Mouse (Mus musculus): ENCODE results near the gene Mapk3. TPM values are rescaled to one million over a fixed set of nuclear protein-coding genes. Genes with fewer than 3 reads are reported as not detected.

The Mapk3 gene
- total and polyA plus RNA-seq, 3 experiments, result 22.4 to 48.5 (median 25.3) TPM

- H3K4me2 ChIP-seq (ENCODE audit: insufficient read depth, low read depth, poor library complexity, severe bottlenecking), result peak overlapping the region; percentile 27; the same call in 1 of the 2 replicates
- dilution Hi-C loops (cut with MboI; ENCODE audit: extremely low pct_ligation_motif_present, extremely low pct_unique_long_range_greater_than_20kb, low sequenced_read_pairs), result no loop called here
- peak overlapping the region; percentile 24; the same call in 1 of the 2 replicates for H3K9ac ChIP-seq (ENCODE audit: insufficient read depth, low read depth)
- no peak for TF ChIP-seq ZMIZ1 (IDR thresholded peaks at IDR 0.05; ENCODE audit: low read depth, low read length)
- no peak for TF ChIP-seq UBTF (IDR thresholded peaks at IDR 0.05; ENCODE audit: low read depth, low read length)
- peak; percentile 89 for TF ChIP-seq MXI1 (IDR thresholded peaks at IDR 0.05; ENCODE audit: low read depth, low read length)
- no peak for TF ChIP-seq GABPA (IDR thresholded peaks at IDR 0.05; ENCODE audit: insufficient replicate concordance, low read depth, low read length)
- no peak for TF ChIP-seq RAD21 (IDR thresholded peaks at IDR 0.05; ENCODE audit: low read depth, low read length)
- TF ChIP-seq USF1 (IDR thresholded peaks at IDR 0.05; ENCODE audit: low read depth, low read length), result no peak
- peak; percentile 44; the same call in 1 of the 2 replicates for TF ChIP-seq POLR2A (IDR thresholded peaks at IDR 0.05; ENCODE audit: low read depth, low read length)
- peak; percentile 69 for TF ChIP-seq HCFC1 (IDR thresholded peaks at IDR 0.05; ENCODE audit: low read depth, low read length)
- TF ChIP-seq SIN3A (IDR thresholded peaks at IDR 0.05; ENCODE audit: low read length), result peak; percentile 55; the same call in 1 of the 2 replicates
- TF ChIP-seq MAFK (IDR thresholded peaks at IDR 0.05; ENCODE audit: insufficient replicate concordance, low read length), result 0 out of 2 replicates have a peak, but pooled peaks have one; percentile 14
- TF ChIP-seq JUND (conservative IDR thresholded peaks at IDR 0.05; ENCODE audit: low read depth, low read length), result no peak
- no peak for TF ChIP-seq TBP (conservative IDR thresholded peaks at IDR 0.05; ENCODE audit: low read depth, low read length)
- TF ChIP-seq MAZ (IDR thresholded peaks at IDR 0.05; ENCODE audit: low read depth, low read length), result no peak
- TF ChIP-seq E2F4 (IDR thresholded peaks at IDR 0.05; ENCODE audit: insufficient replicate concordance, low read depth, low read length), result 0 out of 2 replicates have a peak, but pooled peaks have one; percentile 42
- no peak for TF ChIP-seq CTCF (conservative IDR thresholded peaks at IDR 0.05 in 1 of 2, IDR thresholded peaks at IDR 0.05 in 1 of 2; ENCODE audit: low read depth in 2 of 2, low read length in 2 of 2)
- no peak for TF ChIP-seq NRF1 (IDR thresholded peaks at IDR 0.05; ENCODE audit: low read depth, low read length)
- no peak for TF ChIP-seq EP300 (IDR thresholded peaks at IDR 0.05; ENCODE audit: low read length)
- peaks cover 3 to 14% of the 10 kb centered on the region in 2 experiments; a peak in 3 of 4 replicates for H3K4me1 ChIP-seq (ENCODE audit: control insufficient read depth in 1 of 2, insufficient read depth in 2 of 2)
- H3K27me3 ChIP-seq (replicated peaks), result no peaks in the 10 kb centered on the region
- H3K9me3 ChIP-seq (replicated peaks; ENCODE audit: low read length), result peaks cover 4% of the 10 kb centered on the region
- in situ Hi-C loops (cut with MboI; ENCODE audit: low pct_ligation_motif_present, low pct_unique_long_range_greater_than_20kb, low sequenced_read_pairs), result no loop called here
- H3K79me2 ChIP-seq (replicated peaks; ENCODE audit: control insufficient read depth, extremely low read depth, insufficient read depth, poor library complexity, severe bottlenecking), result no peaks in the 10 kb centered on the region
- H3K27ac ChIP-seq (ENCODE audit: insufficient read depth, low read depth), result no peak overlapping the region
- no peaks in the 10 kb centered on the region for H3K36me3 ChIP-seq (replicated peaks in 1 of 2; ENCODE audit: control insufficient read depth in 1 of 2, insufficient read depth in 1 of 2, low read length in 1 of 2)
- peak overlapping the region; percentile 32 to 52 (median 49) for H3K4me3 ChIP-seq (replicated peaks in 1 of 3; ENCODE audit: low read depth in 2 of 3, low read length in 2 of 3, poor library complexity in 1 of 3)
- peak; percentile 47 for DNase-seq (ENCODE audit: extremely low read depth)
These were observed 49.5 kb downstream of the Mapk3 start for GRCm38 (mm10) chr7:126808703-126809455.

- dilution Hi-C loops (cut with MboI; ENCODE audit: extremely low pct_ligation_motif_present, extremely low pct_unique_long_range_greater_than_20kb, low sequenced_read_pairs), result no loop called here
- Histone ChIP-seq H3K9ac (ENCODE audit: insufficient read depth, low read depth) (no peak overlapping the region), H3K79me2 (replicated peaks; ENCODE audit: control insufficient read depth, extremely low read depth, insufficient read depth, poor library complexity, severe bottlenecking) (no peaks in the 10 kb centered on the region), H3K36me3 (replicated peaks in 1 of 2; ENCODE audit: control insufficient read depth in 1 of 2, insufficient read depth in 1 of 2, low read length in 1 of 2) (no peaks in the 10 kb centered on the region), H3K4me1 (ENCODE audit: control insufficient read depth in 1 of 2, insufficient read depth in 2 of 2) (peaks cover 8 to 14% of the 10 kb centered on the region in 2 experiments; a peak in 3 of 4 replicates), H3K4me3 (replicated peaks in 1 of 3; ENCODE audit: low read depth in 2 of 3, low read length in 2 of 3, poor library complexity in 1 of 3) (no peak overlapping the region), H3K27ac (ENCODE audit: insufficient read depth, low read depth) (no peak overlapping the region), H3K4me2 (ENCODE audit: insufficient read depth, low read depth, poor library complexity, severe bottlenecking) (no peak overlapping the region), H3K27me3 (replicated peaks) (no peaks in the 10 kb centered on the region), H3K9me3 (replicated peaks; ENCODE audit: low read length) (peaks cover 4% of the 10 kb centered on the region)
- TF ChIP-seq MEF2A (IDR thresholded peaks at IDR 0.05; ENCODE audit: borderline replicate concordance, low read depth, low read length) (no peak), BHLHE40 (IDR thresholded peaks at IDR 0.05; ENCODE audit: low read depth, low read length) (no peak), ETS1 (conservative IDR thresholded peaks at IDR 0.05; ENCODE audit: low read depth, low read length) (no peak), PAX5 (IDR thresholded peaks at IDR 0.05; ENCODE audit: low read length) (no peak), GABPA (IDR thresholded peaks at IDR 0.05; ENCODE audit: insufficient replicate concordance, low read depth, low read length) (no peak), EP300 (IDR thresholded peaks at IDR 0.05; ENCODE audit: low read length) (no peak), MAFK (IDR thresholded peaks at IDR 0.05; ENCODE audit: insufficient replicate concordance, low read length) (peak; percentile 76), IRF4 (IDR thresholded peaks at IDR 0.05; ENCODE audit: low read depth, low read length) (no peak)
- in situ Hi-C loops (cut with MboI; ENCODE audit: low pct_ligation_motif_present, low pct_unique_long_range_greater_than_20kb, low sequenced_read_pairs), result no loop called here
- DNase-seq (ENCODE audit: extremely low read depth), result no peak
These were observed 50.4 kb downstream of the Mapk3 start for GRCm38 (mm10) chr7:126809723-126810369.
